Mouse (Mus musculus): Measurements from ENCODE around the gene Vars.

- no peak for TF ChIP-seq CTCF (conservative IDR thresholded peaks at IDR 0.05; ENCODE audit: low read length)
- no peak for TF ChIP-seq POU5F1 (IDR thresholded peaks at IDR 0.05; ENCODE audit: borderline replicate concordance, low read length)
- no peak for TF ChIP-seq NANOG (IDR thresholded peaks at IDR 0.05; ENCODE audit: borderline replicate concordance, low read length)
Observed at GRCm38 (mm10) chr17:34960702-34961493, 39.9 kb upstream of the Vars start.
